Mouse (Mus musculus): ENCODE results near the gene Ublcp1. TPM values are rescaled to one million over a fixed set of nuclear protein-coding genes. Genes with fewer than 3 reads are reported as not detected.
"Not testable (repeated sequence)": the region's sequence is repeated elsewhere in the genome, so short reads cannot be mapped to it uniquely, and the experiment has no call there.

Gene Ublcp1
- polyA plus RNA-seq, 1 experiment from 2014 or later = 59.1 TPM

GRCm38 (mm10) chr11:44480246-44480645 lies 9.9 kb upstream of the Ublcp1 start:
- no peak overlapping the region for H3K4me3 ChIP-seq
- no peaks in the 10 kb centered on the region for H3K4me1 ChIP-seq
- H3K27ac ChIP-seq = no peak overlapping the region
- H3K36me3 ChIP-seq = no peaks in the 10 kb centered on the region
- no peak overlapping the region for H3K4me2 ChIP-seq
- ATAC-seq (ENCODE audit: borderline replicate concordance, extremely low read depth, low FRiP score, low TSS enrichment) = no peak
- H3K9ac ChIP-seq = no peak overlapping the region
- 93% methylated on average over 6 of the region's 6 CpGs for WGBS
- H3K9me3 ChIP-seq = no peaks in the 10 kb centered on the region
- no peaks in the 10 kb centered on the region for H3K27me3 ChIP-seq

GRCm38 (mm10) chr11:44478382-44478781 lies 8.1 kb upstream of the Ublcp1 start:
- Histone ChIP-seq H3K9me3 (no peaks in the 10 kb centered on the region), H3K4me2 (no peak overlapping the region), H3K27ac (no peak overlapping the region), H3K4me3 (no peak overlapping the region), H3K9ac (no peak overlapping the region), H3K27me3 (no peaks in the 10 kb centered on the region), H3K36me3 (no peaks in the 10 kb centered on the region), H3K4me1 (no peaks in the 10 kb centered on the region)
- WGBS = 70% methylated on average over 4 of the region's 4 CpGs
- no peak for ATAC-seq (ENCODE audit: borderline replicate concordance, extremely low read depth, low FRiP score, low TSS enrichment)

- H3K9me3 ChIP-seq = no peaks in the 10 kb centered on the region
- H3K4me3 ChIP-seq = no peak overlapping the region
- no peak overlapping the region for H3K27ac ChIP-seq
- peaks cover 4% of the 10 kb centered on the region for H3K4me1 ChIP-seq
- H3K4me2 ChIP-seq = no peak overlapping the region
- no peak for ATAC-seq (ENCODE audit: borderline replicate concordance, extremely low read depth, low FRiP score, low TSS enrichment)
- no peaks in the 10 kb centered on the region for H3K36me3 ChIP-seq
- H3K27me3 ChIP-seq = no peaks in the 10 kb centered on the region
- 72% methylated on average over 2 of the region's 2 CpGs for WGBS
- H3K9ac ChIP-seq = no peak overlapping the region
Observed at GRCm38 (mm10) chr11:44476445-44476844, 6.1 kb upstream of the Ublcp1 start.

DNA sequence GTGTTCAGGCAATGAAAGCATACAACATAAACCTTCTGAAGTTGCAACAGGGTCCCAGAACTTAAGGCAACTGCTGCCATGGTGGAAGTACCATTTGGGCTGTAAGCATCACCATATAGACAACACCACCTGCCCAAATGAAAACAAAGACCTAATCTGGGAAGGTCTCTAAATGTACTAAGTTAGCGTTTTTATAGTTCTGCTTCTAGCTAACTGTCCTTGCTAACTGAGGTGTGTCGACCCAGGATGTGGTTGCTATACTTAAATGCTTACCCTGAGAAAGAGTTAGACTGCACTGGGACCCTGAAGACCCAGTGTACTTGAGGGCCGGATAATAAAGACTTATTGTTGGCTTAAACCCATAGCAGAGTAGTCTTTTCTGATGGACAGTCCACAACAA lies 5.2 kb upstream of the Ublcp1 start:
- Histone ChIP-seq H3K27ac (no peak overlapping the region), H3K27me3 (no peaks in the 10 kb centered on the region), H3K4me1 (peaks cover 7% of the 10 kb centered on the region), H3K4me3 (no peak overlapping the region), H3K36me3 (no peaks in the 10 kb centered on the region), H3K9ac (no peak overlapping the region), H3K9me3 (no peaks in the 10 kb centered on the region), H3K4me2 (no peak overlapping the region)
- 62% methylated on average over 3 of the region's 3 CpGs for WGBS
- no peak for ATAC-seq (ENCODE audit: borderline replicate concordance, extremely low read depth, low FRiP score, low TSS enrichment)

- Histone ChIP-seq H3K4me2 (peak overlapping the region; percentile 80), H3K4me1 (peaks cover 20% of the 10 kb centered on the region), H3K4me3 (peak overlapping the region; percentile 70), H3K27me3 (no peaks in the 10 kb centered on the region), H3K27ac (peak overlapping the region; percentile 92), H3K9me3 (no peaks in the 10 kb centered on the region), H3K36me3 (no peaks in the 10 kb centered on the region), H3K9ac (peak overlapping the region; percentile 70)
- ATAC-seq (ENCODE audit: borderline replicate concordance, extremely low read depth, low FRiP score, low TSS enrichment) = no peak
- 15% methylated on average over 4 of the region's 4 CpGs for WGBS
Observed at GRCm38 (mm10) chr11:44471337-44471995, 1.2 kb upstream of the Ublcp1 start.

DNA sequence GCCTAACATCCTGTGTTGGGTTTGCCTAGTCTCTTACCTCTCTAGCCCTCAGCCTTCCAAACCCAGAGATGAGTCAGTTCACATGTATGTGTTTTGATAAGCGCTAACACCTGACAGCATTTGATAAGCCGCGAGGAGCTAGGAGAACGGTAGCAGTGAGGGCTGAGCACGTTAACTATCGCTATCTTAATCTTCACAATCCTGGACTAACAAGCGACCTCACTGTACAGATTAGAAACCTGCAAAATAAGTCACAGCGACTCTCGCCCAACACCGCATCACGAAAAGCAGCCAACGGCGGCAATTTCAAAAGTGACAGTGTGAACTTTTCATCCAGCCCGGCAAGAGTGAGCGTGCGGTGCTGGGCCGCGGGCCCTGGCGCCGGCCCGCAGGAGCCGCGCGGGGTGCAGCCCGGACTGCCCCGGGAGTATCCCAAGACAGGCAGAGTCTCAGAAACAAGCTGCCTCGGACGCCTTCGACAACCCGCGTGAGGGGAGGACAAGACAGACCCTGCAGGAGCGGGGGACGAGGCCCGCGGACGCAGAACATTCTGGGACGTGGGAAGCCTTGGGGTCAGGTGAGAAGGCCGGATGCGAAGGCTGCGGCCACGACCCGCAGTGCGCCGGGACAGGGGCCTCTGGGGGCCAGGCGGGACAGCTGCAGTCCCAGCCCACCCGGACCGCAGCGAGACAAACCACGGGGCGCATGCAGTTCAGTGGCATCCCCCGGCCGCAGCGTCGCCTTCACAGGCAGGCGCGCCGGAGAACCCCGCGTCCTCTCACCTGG lies 459 bp downstream of the Ublcp1 start:
- Histone ChIP-seq H3K27me3 (no peaks in the 10 kb centered on the region), H3K36me3 (peaks cover 4% of the 10 kb centered on the region; the same call in 1 of the 2 replicates), H3K9ac (peak overlapping the region; percentile 70), H3K4me3 (peak overlapping the region; percentile 70), H3K9me3 (no peaks in the 10 kb centered on the region), H3K27ac (peak overlapping the region; percentile 92), H3K4me2 (peak overlapping the region; percentile 80), H3K4me1 (peaks cover 20% of the 10 kb centered on the region)
- WGBS = under 1% methylated on average over 59 of the region's 59 CpGs
- peak; percentile 77 for ATAC-seq (ENCODE audit: borderline replicate concordance, extremely low read depth, low FRiP score, low TSS enrichment)

DNA sequence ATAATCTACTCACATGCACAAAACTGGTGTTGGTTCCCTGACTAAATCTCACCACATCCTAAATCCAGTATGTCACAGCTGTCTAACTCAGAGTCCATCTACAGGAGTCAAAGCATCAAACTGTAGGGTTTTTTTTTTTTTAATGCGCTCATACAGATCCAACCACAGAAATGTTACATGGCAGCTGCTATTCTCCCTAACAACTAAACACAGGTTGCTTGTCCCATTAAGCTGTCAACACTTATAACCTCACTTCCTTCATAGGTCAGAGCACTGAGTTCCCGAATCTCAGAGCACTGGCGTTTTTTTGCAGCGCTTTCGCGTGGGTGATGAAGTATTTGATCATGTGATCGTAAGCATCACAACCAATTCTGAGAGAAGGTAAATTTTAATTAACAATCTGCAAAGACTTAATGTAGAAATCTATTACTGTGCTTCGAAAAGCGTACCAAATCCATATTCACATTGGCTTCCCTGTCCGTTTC lies 1.9 kb downstream of the Ublcp1 start:
- Histone ChIP-seq H3K4me3 (no peak overlapping the region), H3K36me3 (peaks cover 9% of the 10 kb centered on the region; the same call in 1 of the 2 replicates)
- ATAC-seq (ENCODE audit: borderline replicate concordance, extremely low read depth, low FRiP score, low TSS enrichment) = no peak

GRCm38 (mm10) chr11:44466949-44467442 lies 3.3 kb downstream of the Ublcp1 start:
- Histone ChIP-seq H3K27ac (no peak overlapping the region), H3K4me1 (peaks cover 20% of the 10 kb centered on the region), H3K4me2 (no peak overlapping the region), H3K4me3 (no peak overlapping the region), H3K27me3 (no peaks in the 10 kb centered on the region), H3K9me3 (no peaks in the 10 kb centered on the region), H3K9ac (no peak overlapping the region), H3K36me3 (peaks cover 9% of the 10 kb centered on the region; the same call in 1 of the 2 replicates)
- WGBS = 78% methylated on average over 6 of the region's 6 CpGs
- ATAC-seq (ENCODE audit: borderline replicate concordance, extremely low read depth, low FRiP score, low TSS enrichment) = no peak

More for the DNA sequence above, 1.9 kb downstream of the Ublcp1 start:
- no peaks in the 10 kb centered on the region for H3K9me3 ChIP-seq
- peaks cover 20% of the 10 kb centered on the region for H3K4me1 ChIP-seq
- 75% methylated on average over 10 of the region's 10 CpGs for WGBS
- no peak overlapping the region for H3K9ac ChIP-seq
- H3K27ac ChIP-seq = no peak overlapping the region
- no peaks in the 10 kb centered on the region for H3K27me3 ChIP-seq
- no peak overlapping the region for H3K4me2 ChIP-seq

GRCm38 (mm10) chr11:44461493-44461892 lies 8.8 kb downstream of the Ublcp1 start:
- Histone ChIP-seq H3K9me3 (no peaks in the 10 kb centered on the region), H3K9ac (no peak overlapping the region), H3K4me1 (no peaks in the 10 kb centered on the region), H3K36me3 (peaks cover 33% of the 10 kb centered on the region), H3K27ac (no peak overlapping the region), H3K4me2 (no peak overlapping the region), H3K27me3 (no peaks in the 10 kb centered on the region), H3K4me3 (no peak overlapping the region)
- 62% methylated on average over 6 of the region's 6 CpGs for WGBS
- ATAC-seq (ENCODE audit: borderline replicate concordance, extremely low read depth, low FRiP score, low TSS enrichment) = no peak

- Histone ChIP-seq H3K4me2 (no peak overlapping the region), H3K4me3 (no peak overlapping the region), H3K27me3 (no peaks in the 10 kb centered on the region), H3K27ac (no peak overlapping the region), H3K4me1 (no peaks in the 10 kb centered on the region), H3K9ac (no peak overlapping the region), H3K9me3 (no peaks in the 10 kb centered on the region), H3K36me3 (peaks cover 17% of the 10 kb centered on the region)
- WGBS = 43% methylated on average over 2 of the region's 2 CpGs
- no peak for ATAC-seq (ENCODE audit: borderline replicate concordance, extremely low read depth, low FRiP score, low TSS enrichment)
Observed at GRCm38 (mm10) chr11:44453423-44453822, 16.9 kb downstream of the Ublcp1 start.

DNA sequence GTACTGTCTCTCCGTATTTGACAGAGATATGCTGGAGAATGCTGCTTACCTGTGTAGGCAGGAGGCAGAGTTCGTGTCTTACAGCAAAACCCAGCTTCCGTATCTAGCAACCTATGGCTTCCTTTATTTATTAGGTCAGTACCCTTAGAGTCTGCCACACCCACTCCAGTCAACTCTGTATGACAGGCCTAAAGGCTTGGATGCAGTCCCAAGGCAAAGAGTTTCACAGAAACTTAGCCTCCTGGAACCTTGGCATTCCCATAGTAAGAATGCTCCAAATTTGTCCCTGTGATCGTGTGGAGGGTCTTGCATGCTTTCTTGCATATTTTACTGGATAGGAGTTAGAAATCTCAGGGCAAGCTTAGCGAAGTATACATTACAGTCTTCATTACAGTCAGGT lies 18.3 kb downstream of the Ublcp1 start:
- not testable (repeated sequence) for H3K9ac ChIP-seq; H3K9me3 ChIP-seq; H3K27ac ChIP-seq; H3K4me3 ChIP-seq; H3K4me2 ChIP-seq; H3K4me1 ChIP-seq; H3K27me3 ChIP-seq; ATAC-seq (ENCODE audit: borderline replicate concordance, extremely low read depth, low FRiP score, low TSS enrichment)
- 87% methylated on average over 5 of the region's 5 CpGs for WGBS
- H3K36me3 ChIP-seq = peaks cover 13% of the 10 kb centered on the region

DNA sequence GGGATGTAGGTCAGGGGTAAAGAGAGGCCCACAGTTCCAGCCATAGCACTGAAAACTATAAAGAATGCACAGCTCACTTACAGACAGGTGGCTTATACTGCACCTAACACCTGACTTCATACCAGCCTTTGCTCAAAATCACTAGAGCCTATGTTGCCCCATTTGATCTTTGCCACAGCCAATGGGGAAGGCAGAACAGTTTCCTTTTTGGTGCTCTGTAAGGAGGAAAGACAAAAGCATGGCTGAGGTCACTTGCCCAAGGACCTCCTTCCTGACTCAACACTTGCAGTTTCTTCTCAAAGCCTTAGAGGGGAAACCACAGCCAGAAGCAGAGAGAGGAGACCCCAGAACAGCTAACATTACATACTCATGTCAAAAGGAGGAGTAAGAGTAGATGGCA lies 19.3 kb downstream of the Ublcp1 start:
- Histone ChIP-seq H3K36me3 (peaks cover 9% of the 10 kb centered on the region; the same call in 1 of the 2 replicates), H3K4me3 (no peak overlapping the region), H3K27ac (no peak overlapping the region), H3K9me3 (no peaks in the 10 kb centered on the region), H3K27me3 (no peaks in the 10 kb centered on the region), H3K9ac (no peak overlapping the region), H3K4me1 (no peaks in the 10 kb centered on the region), H3K4me2 (no peak overlapping the region)
- ATAC-seq (ENCODE audit: borderline replicate concordance, extremely low read depth, low FRiP score, low TSS enrichment) = no peak

Measured in lung, embryonic 15.5 days (tissue).